Mouse (Mus musculus): ENCODE results near the gene 4833420G17Rik. TPM values are rescaled to one million over a fixed set of nuclear protein-coding genes. Genes with fewer than 3 reads are reported as not detected.
"Not testable (repeated sequence)": the region's sequence is repeated elsewhere in the genome, so short reads cannot be mapped to it uniquely, and the experiment has no call there.

Gene 4833420G17Rik
- total RNA-seq, 2 experiments from 2014 or later = 5.7 TPM

DNA sequence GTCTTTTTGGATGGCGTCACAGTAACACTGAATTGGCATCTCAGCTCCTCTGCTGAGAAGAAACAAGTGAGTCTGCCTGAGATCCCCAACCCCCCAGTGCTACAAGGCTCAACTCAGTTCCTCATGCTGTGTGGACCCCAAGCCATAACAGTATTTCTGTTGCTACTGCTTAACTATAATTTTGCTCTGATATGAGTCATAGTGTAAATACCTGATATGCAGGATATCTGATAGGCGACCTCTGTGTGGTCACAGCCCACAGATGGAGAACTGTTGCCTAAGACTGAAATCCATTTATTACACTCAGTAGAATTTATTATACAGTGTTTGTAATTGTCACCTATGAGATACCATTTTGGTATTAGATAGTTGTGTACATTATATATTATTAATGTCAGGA lies 15.2 kb downstream of the 4833420G17Rik start:
- no peak for DNase-seq
- Histone ChIP-seq H3K4me3 (no peak overlapping the region), H3K27ac (no peak overlapping the region)
- intact Hi-C loops (cut with DNase I) = no loop called here
- no peak for TF ChIP-seq CTCF (IDR thresholded peaks at IDR 0.05)

DNA sequence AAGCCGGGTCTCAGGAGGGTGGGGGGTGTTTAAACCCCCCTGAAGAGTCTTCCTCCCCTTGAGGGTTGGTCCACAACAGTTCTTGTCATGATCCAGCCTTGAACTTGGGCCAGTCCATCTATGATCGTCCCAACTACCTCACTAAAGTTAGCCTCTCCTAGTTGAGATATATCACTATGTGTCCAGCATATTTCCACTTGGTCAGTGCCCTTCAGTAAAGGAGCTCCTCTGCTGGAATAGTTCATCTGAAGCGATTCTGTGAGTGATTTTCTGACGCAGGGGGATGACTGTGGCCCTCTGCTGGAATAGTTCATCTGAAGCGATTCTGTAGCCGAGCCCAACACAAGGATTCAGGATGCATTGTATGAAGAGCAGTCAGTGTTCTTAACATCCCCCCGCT lies 24.8 kb downstream of the 4833420G17Rik start:
- Histone ChIP-seq H3K4me3 (no peak overlapping the region), H3K27ac (0 out of 2 replicates have a peak overlapping the region, but pooled peaks have one; percentile 59)
- no peak for DNase-seq
- no peak for TF ChIP-seq CTCF (IDR thresholded peaks at IDR 0.05)
- intact Hi-C loops (cut with DNase I) = no loop called here

DNA sequence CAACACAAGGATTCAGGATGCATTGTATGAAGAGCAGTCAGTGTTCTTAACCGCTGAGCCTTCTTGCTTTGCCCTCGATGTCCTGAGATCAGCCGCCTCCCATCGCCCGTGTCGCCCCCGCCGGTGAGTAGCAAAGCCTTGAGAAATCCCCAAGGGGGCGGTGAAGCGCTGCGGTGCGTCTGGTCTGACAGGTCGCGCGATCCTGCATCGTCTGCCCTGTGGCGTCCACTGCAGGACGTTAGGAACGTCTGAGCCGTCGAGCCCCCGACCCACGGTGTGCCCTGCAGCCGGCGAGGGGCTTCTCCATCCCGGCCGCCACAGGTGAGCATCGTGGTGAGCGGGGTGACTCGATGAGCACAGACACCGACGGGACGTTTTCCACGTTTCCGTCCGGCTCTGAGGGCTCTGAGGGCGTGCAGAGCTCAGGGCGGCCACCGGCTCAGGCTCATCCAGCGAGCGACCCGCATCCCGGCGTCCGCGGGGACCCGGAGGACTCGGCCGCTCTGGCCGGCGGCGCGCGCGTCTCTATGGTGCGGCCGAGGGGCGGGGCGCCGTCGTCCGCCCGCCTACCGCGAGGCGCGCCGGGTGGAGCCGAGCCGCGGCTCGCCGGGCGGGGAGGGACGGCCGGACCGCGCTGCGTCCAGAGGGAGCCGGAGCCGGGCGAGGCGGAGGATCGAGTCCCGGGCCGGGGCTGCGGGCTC lies 25.5 kb downstream of the 4833420G17Rik start, which contains the start of the genes Tmem267 and 3110070M22Rik:
Tmem267 (plus strand) TSS at position 160 of the 701 bp plus-strand sequence.
3110070M22Rik (minus strand) TSS at position 504 of the 701 bp plus-strand sequence.
- H3K27ac ChIP-seq = peak within 1 kb of the TSS; percentile 59; the same call in 1 of the 2 replicates
- no peak within 1 kb of the TSS for H3K4me3 ChIP-seq
- DNase-seq = peak; percentile 91
- TF ChIP-seq CTCF (IDR thresholded peaks at IDR 0.05) = peak; percentile 51
- intact Hi-C loops (cut with DNase I) = no loop called here

DNA sequence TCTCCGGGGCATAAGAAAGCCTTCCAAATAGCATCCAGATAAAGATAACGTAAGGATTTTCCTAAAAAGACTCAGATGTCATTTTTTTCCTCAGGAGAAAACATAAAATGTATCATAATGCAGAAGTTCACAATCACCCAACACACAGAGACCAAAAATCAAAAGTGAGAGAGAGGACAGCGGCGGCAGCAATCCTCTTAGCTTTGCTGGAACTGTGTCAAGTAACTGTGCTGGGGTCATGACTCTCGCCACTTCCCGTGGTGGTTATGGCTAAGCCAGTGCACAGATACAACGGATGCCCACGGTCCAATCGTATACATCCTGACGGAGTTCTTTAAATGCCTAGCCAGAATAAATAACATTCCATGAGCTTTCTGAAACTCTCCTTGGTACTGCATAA lies 29.5 kb downstream of the 4833420G17Rik start:
- H3K27ac ChIP-seq; intact Hi-C loops (cut with DNase I); H3K4me3 ChIP-seq: not testable (repeated sequence)
- peak; percentile 17 for DNase-seq

DNA sequence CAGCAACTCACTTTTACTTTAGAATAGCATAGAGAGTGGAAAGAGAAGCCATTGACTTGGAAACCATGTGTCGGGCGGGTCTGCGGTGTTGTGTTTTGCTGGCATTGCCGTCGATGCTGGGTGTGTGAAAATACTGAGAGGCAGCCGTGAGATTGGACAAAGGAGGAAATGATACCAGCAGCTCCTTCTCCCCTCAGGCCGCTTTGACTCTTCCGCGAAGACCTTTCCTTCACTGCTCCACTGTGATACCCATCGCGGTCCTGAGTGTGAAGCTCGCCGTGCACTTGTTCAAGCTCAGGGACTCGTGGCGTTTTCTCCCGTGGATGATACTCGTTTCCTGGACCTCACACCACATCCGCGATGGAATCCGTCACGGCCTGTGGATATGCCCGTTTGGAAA lies 32.4 kb downstream of the 4833420G17Rik start:
- DNase-seq; intact Hi-C loops (cut with DNase I); H3K4me3 ChIP-seq; H3K27ac ChIP-seq: not testable (repeated sequence)

Other genes starting within 250 kb of the 4833420G17Rik start
- gene Paip1, start 34.2 kb upstream of the 4833420G17Rik start, total RNA-seq (2021) = 100 to 1,000 TPM in 1 of 2 experiments, 10 to 100 TPM in 1; 94.1 to 107 TPM
- 10 to 100 TPM; 18.5 to 19.7 TPM for gene Tmem267, start 25.3 kb downstream of the 4833420G17Rik start, total RNA-seq (2021)
- gene 3110070M22Rik, start 25.6 kb downstream of the 4833420G17Rik start, total RNA-seq (2021) = under 1 TPM; 0.36 to 0.47 TPM
- 1 to 10 TPM in 1 of 2 experiments, under 1 TPM in 1; 0.61 to 1.9 TPM for gene Ccl28, start 161.1 kb downstream of the 4833420G17Rik start, total RNA-seq (2021)
- gene Hmgcs1, start 227.6 kb downstream of the 4833420G17Rik start, total RNA-seq (2021) = 10 to 100 TPM; 23.6 to 31.9 TPM